Mouse (Mus musculus) midbrain, embryonic 13.5 days (tissue): Measurements from ENCODE around the gene 1500015O10Rik. TPM values are rescaled to one million over a fixed set of nuclear protein-coding genes. Genes with fewer than 3 reads are reported as not detected.

ENCODE experiments used
- ATAC-seq: fragments of 200-750 bp; cut with Nextera tagmentation; 2 replicates; pipeline ENCODE4 v1.8.0; 2017; ENCODE audit warnings: mild to moderate bottlenecking, moderate TSS enrichment, moderate library complexity
- H3K27ac ChIP-seq: fragments of 300-500 bp; sonication (generic); 2 replicates; pipeline ENCODE4 v1.5.1; 2015; ENCODE audit warnings: inconsistent platforms, mild to moderate bottlenecking, moderate library complexity
- H3K27me3 ChIP-seq: fragments of 300-500 bp; sonication (generic); 2 replicates; pipeline ENCODE4 v1.6.1; 2015; ENCODE audit warnings: mild to moderate bottlenecking, inconsistent platforms
- H3K36me3 ChIP-seq: fragments of 300-500 bp; sonication (generic); 2 replicates; pipeline ENCODE4 v1.6.1; 2015; ENCODE audit warnings: mild to moderate bottlenecking, inconsistent platforms
- H3K4me1 ChIP-seq: fragments of 300-500 bp; sonication (generic); replicated peaks from 2 replicates; pipeline ENCODE4 v1.6.1; 2015; ENCODE audit warnings: inconsistent platforms
- H3K4me2 ChIP-seq: fragments of 300-500 bp; sonication (generic); replicated peaks from 2 replicates; pipeline ENCODE4 v1.6.1; 2015; ENCODE audit warnings: moderate library complexity, mild to moderate bottlenecking, inconsistent platforms
- H3K4me3 ChIP-seq: fragments of 300-500 bp; sonication (generic); replicated peaks from 2 replicates; pipeline ENCODE4 v1.5.1; 2015; ENCODE audit warnings: mild to moderate bottlenecking, inconsistent platforms
- H3K9ac ChIP-seq: fragments of 300-500 bp; sonication (generic); replicated peaks from 2 replicates; pipeline ENCODE4 v1.6.1; 2015; ENCODE audit warnings: mild to moderate bottlenecking, inconsistent platforms
- H3K9me3 ChIP-seq: fragments of 300-500 bp; sonication (generic); 2 replicates; pipeline ENCODE4 v1.6.1; 2016; ENCODE audit warnings: mild to moderate bottlenecking, inconsistent platforms
- WGBS: fragments of 180-500 bp; shearing (Covaris S2); methylation state at CpG from one replicate; pipeline ENCODE4 v1.1.7; 2015; 5-methylcytosine and 5-hydroxymethylcytosine counted together
- polyA plus RNA-seq: library from polyadenylated mRNA; unstranded; fragments of >200 nt; fragmentation: Nextera tagmentation; extraction: Ambion mirVana; gene quantifications from 2 replicates; pipeline ENCODE4 v1.2.1, GENCODE M21; 2015

1500015O10Rik gene
- 4.6 and 10.6 TPM in 2 replicates for polyA plus RNA-seq

- H3K9ac ChIP-seq: no peak within 1 kb of the TSS
- H3K4me3 ChIP-seq: no peak within 1 kb of the TSS
- H3K36me3 ChIP-seq: no peaks in the 10 kb centered on the region
- peak; percentile 88 for ATAC-seq
- H3K4me1 ChIP-seq: no peaks in the 10 kb centered on the region
- no peaks in the 10 kb centered on the region for H3K9me3 ChIP-seq
- no peak within 1 kb of the TSS for H3K4me2 ChIP-seq
- no peak within 1 kb of the TSS; the same call in 1 of the 2 replicates for H3K27ac ChIP-seq
- 60% methylated on average over 16 of the region's 16 CpGs for WGBS
- H3K27me3 ChIP-seq: no peaks in the 10 kb centered on the region
Observed at GRCm38 (mm10) chr1:43730491-43730924, at the start of gene 1500015O10Rik. Gene 1500015O10Rik, plus strand, starts transcription at chr1:43730602.

GRCm38 (mm10) chr1:43689983-43690382 lies 40.4 kb upstream of the 1500015O10Rik start:
- H3K4me2 ChIP-seq: no peak overlapping the region
- H3K9ac ChIP-seq: no peak overlapping the region
- no peak overlapping the region for H3K4me3 ChIP-seq
- no peaks in the 10 kb centered on the region for H3K27me3 ChIP-seq
- peaks cover 8% of the 10 kb centered on the region for H3K4me1 ChIP-seq
- H3K36me3 ChIP-seq: no peaks in the 10 kb centered on the region
- 87% methylated on average over 13 of the region's 13 CpGs for WGBS
- H3K27ac ChIP-seq: no peak overlapping the region
- peaks cover 13% of the 10 kb centered on the region; the same call in 1 of the 2 replicates for H3K9me3 ChIP-seq
- no peak for ATAC-seq

- H3K27ac ChIP-seq: no peak overlapping the region
- 95% methylated on average over 15 of the region's 15 CpGs for WGBS
- H3K27me3 ChIP-seq: no peaks in the 10 kb centered on the region
- no peak overlapping the region for H3K4me3 ChIP-seq
- H3K9ac ChIP-seq: no peak overlapping the region
- H3K9me3 ChIP-seq: peaks cover 13% of the 10 kb centered on the region; the same call in 1 of the 2 replicates
- H3K4me1 ChIP-seq: peaks cover 13% of the 10 kb centered on the region
- H3K4me2 ChIP-seq: no peak overlapping the region
- no peaks in the 10 kb centered on the region for H3K36me3 ChIP-seq
- ATAC-seq: no peak
Observed at GRCm38 (mm10) chr1:43690507-43690906, 39.9 kb upstream of the 1500015O10Rik start.

- Histone ChIP-seq H3K9me3 (no peaks in the 10 kb centered on the region), H3K4me2 (no peak overlapping the region), H3K27me3 (no peaks in the 10 kb centered on the region), H3K9ac (no peak overlapping the region), H3K4me1 (peaks cover 24% of the 10 kb centered on the region), H3K36me3 (no peaks in the 10 kb centered on the region), H3K27ac (no peak overlapping the region; the same call in 1 of the 2 replicates), H3K4me3 (no peak overlapping the region)
- no peak for ATAC-seq
- WGBS: 83% methylated on average over 3 of the region's 3 CpGs
Observed at GRCm38 (mm10) chr1:43694076-43694475, 36.3 kb upstream of the 1500015O10Rik start.

- peak overlapping the region; percentile 40 for H3K27ac ChIP-seq
Observed at GRCm38 (mm10) chr1:43694851-43695545, 35.4 kb upstream of the 1500015O10Rik start.

GRCm38 (mm10) chr1:43698577-43699000 lies 31.8 kb upstream of the 1500015O10Rik start:
- Histone ChIP-seq H3K9ac (no peak overlapping the region), H3K4me1 (peaks cover 24% of the 10 kb centered on the region), H3K4me2 (no peak overlapping the region), H3K4me3 (no peak overlapping the region), H3K27ac (peak overlapping the region; percentile 11; the same call in 1 of the 2 replicates), H3K36me3 (no peaks in the 10 kb centered on the region), H3K9me3 (no peaks in the 10 kb centered on the region), H3K27me3 (no peaks in the 10 kb centered on the region)
- WGBS: 3% methylated on average over 4 of the region's 4 CpGs
- peak; percentile 94 for ATAC-seq

More at GRCm38 (mm10) chr1:43694851-43695545, 35.4 kb upstream of the 1500015O10Rik start:
- Histone ChIP-seq H3K4me2 (no peak overlapping the region), H3K4me1 (peaks cover 24% of the 10 kb centered on the region), H3K9ac (no peak overlapping the region), H3K27me3 (no peaks in the 10 kb centered on the region), H3K9me3 (no peaks in the 10 kb centered on the region), H3K4me3 (no peak overlapping the region), H3K36me3 (no peaks in the 10 kb centered on the region)
- WGBS: 33% methylated on average over 6 of the region's 6 CpGs
- ATAC-seq: peak; percentile 86

GRCm38 (mm10) chr1:43714841-43715240 lies 15.6 kb upstream of the 1500015O10Rik start:
- H3K4me3 ChIP-seq: no peak overlapping the region
- no peak overlapping the region for H3K4me2 ChIP-seq
- H3K36me3 ChIP-seq: no peaks in the 10 kb centered on the region
- H3K27ac ChIP-seq: no peak overlapping the region
- no peak for ATAC-seq
- WGBS: 90% methylated on average over 2 of the region's 2 CpGs
- no peak overlapping the region for H3K9ac ChIP-seq
- no peaks in the 10 kb centered on the region for H3K4me1 ChIP-seq
- 0 out of 2 replicates have a peak, but pooled peaks cover 4% of the 10 kb centered on the region for H3K9me3 ChIP-seq
- no peaks in the 10 kb centered on the region for H3K27me3 ChIP-seq

- 76% methylated on average over 7 of the region's 7 CpGs for WGBS
Observed at GRCm38 (mm10) chr1:43717967-43718366, 12.4 kb upstream of the 1500015O10Rik start.

GRCm38 (mm10) chr1:43718793-43719192 lies 11.6 kb upstream of the 1500015O10Rik start:
- Histone ChIP-seq H3K27me3 (no peaks in the 10 kb centered on the region), H3K4me3 (no peak overlapping the region), H3K9me3 (no peaks in the 10 kb centered on the region), H3K4me2 (no peak overlapping the region), H3K36me3 (no peaks in the 10 kb centered on the region), H3K9ac (no peak overlapping the region), H3K27ac (no peak overlapping the region), H3K4me1 (no peaks in the 10 kb centered on the region)
- 92% methylated on average over 2 of the region's 2 CpGs for WGBS
- ATAC-seq: no peak

More at GRCm38 (mm10) chr1:43717967-43718366, 12.4 kb upstream of the 1500015O10Rik start:
- no peak for ATAC-seq
- no peak overlapping the region for H3K4me3 ChIP-seq
- H3K9me3 ChIP-seq: no peaks in the 10 kb centered on the region
- H3K27me3 ChIP-seq: no peaks in the 10 kb centered on the region
- no peaks in the 10 kb centered on the region for H3K4me1 ChIP-seq
- no peak overlapping the region for H3K27ac ChIP-seq
- H3K36me3 ChIP-seq: no peaks in the 10 kb centered on the region
- H3K9ac ChIP-seq: no peak overlapping the region
- no peak overlapping the region for H3K4me2 ChIP-seq

- no peaks in the 10 kb centered on the region for H3K4me1 ChIP-seq
- H3K27me3 ChIP-seq: no peaks in the 10 kb centered on the region
- no peak overlapping the region for H3K4me3 ChIP-seq
- no peaks in the 10 kb centered on the region for H3K36me3 ChIP-seq
- H3K9ac ChIP-seq: no peak overlapping the region
- no peak overlapping the region for H3K27ac ChIP-seq
- ATAC-seq: no peak
- H3K4me2 ChIP-seq: no peak overlapping the region
- 0 out of 2 replicates have a peak, but pooled peaks cover 3% of the 10 kb centered on the region for H3K9me3 ChIP-seq
- 78% methylated on average over 1 of the region's 1 CpGs for WGBS
Observed at GRCm38 (mm10) chr1:43722459-43722858, 7.9 kb upstream of the 1500015O10Rik start.

- Histone ChIP-seq H3K9ac (no peak overlapping the region), H3K4me2 (no peak overlapping the region), H3K4me3 (no peak overlapping the region), H3K36me3 (no peaks in the 10 kb centered on the region), H3K27me3 (no peaks in the 10 kb centered on the region), H3K27ac (no peak overlapping the region), H3K4me1 (no peaks in the 10 kb centered on the region), H3K9me3 (no peaks in the 10 kb centered on the region)
- ATAC-seq: no peak
- 81% methylated on average over 4 of the region's 4 CpGs for WGBS
Observed at GRCm38 (mm10) chr1:43732100-43732499, 1.7 kb downstream of the 1500015O10Rik start.

- ATAC-seq: no peak
- H3K4me3 ChIP-seq: no peak overlapping the region
- H3K27me3 ChIP-seq: no peaks in the 10 kb centered on the region
- H3K4me2 ChIP-seq: no peak overlapping the region
- WGBS: 79% methylated on average over 1 of the region's 1 CpGs
- no peaks in the 10 kb centered on the region for H3K36me3 ChIP-seq
- no peak overlapping the region for H3K9ac ChIP-seq
- no peak overlapping the region for H3K27ac ChIP-seq
- H3K9me3 ChIP-seq: no peaks in the 10 kb centered on the region
- H3K4me1 ChIP-seq: no peaks in the 10 kb centered on the region
Observed at GRCm38 (mm10) chr1:43732657-43733056, 2.3 kb downstream of the 1500015O10Rik start.
